Mouse (Mus musculus): ENCODE data around the gene Dab1. TPM values are rescaled to one million over a fixed set of nuclear protein-coding genes. Genes with fewer than 3 reads are reported as not detected.

Gene Dab1
- polyA plus RNA-seq, 1 experiment from 2014 or later = 0.30 TPM

GRCm38 (mm10) chr4:104120108-104120507 lies 500.9 kb downstream of the Dab1 start:
- ATAC-seq (ENCODE audit: low read depth) (no peak), DNase-seq (no peak)
- no peaks in the 10 kb centered on the region for H3K9me3 ChIP-seq (replicated peaks)
- H3K4me3 ChIP-seq (replicated peaks) = no peak overlapping the region
- no peak overlapping the region for H3K9ac ChIP-seq
- no peaks in the 10 kb centered on the region for H3K27me3 ChIP-seq
- WGBS (ENCODE audit: insufficient replicate concordance) = 55% methylated on average over 4 of the region's 4 CpGs
- H3K4me2 ChIP-seq = no peak overlapping the region
- no peaks in the 10 kb centered on the region for H3K4me1 ChIP-seq (replicated peaks)
- H3K36me3 ChIP-seq = no peaks in the 10 kb centered on the region
- H3K27ac ChIP-seq = no peak overlapping the region

- no peak overlapping the region for H3K27ac ChIP-seq
- ATAC-seq (ENCODE audit: low read depth) = no peak
- no peak overlapping the region for H3K9ac ChIP-seq
- H3K36me3 ChIP-seq = no peaks in the 10 kb centered on the region
- WGBS (ENCODE audit: insufficient replicate concordance) = 62% methylated on average over 5 of the region's 5 CpGs
- no peaks in the 10 kb centered on the region for H3K4me1 ChIP-seq (replicated peaks)
- no peak for DNase-seq
- no peak overlapping the region for H3K4me2 ChIP-seq
- no peaks in the 10 kb centered on the region for H3K27me3 ChIP-seq
- no peak overlapping the region for H3K4me3 ChIP-seq (replicated peaks)
- no peaks in the 10 kb centered on the region for H3K9me3 ChIP-seq (replicated peaks)
Measured at GRCm38 (mm10) chr4:104121959-104122358, 502.8 kb downstream of the Dab1 start.

GRCm38 (mm10) chr4:104122364-104122763 lies 503.2 kb downstream of the Dab1 start:
- Histone ChIP-seq H3K27ac (no peak overlapping the region), H3K9ac (no peak overlapping the region), H3K27me3 (no peaks in the 10 kb centered on the region), H3K4me1 (replicated peaks) (no peaks in the 10 kb centered on the region), H3K4me3 (replicated peaks) (no peak overlapping the region), H3K9me3 (replicated peaks) (no peaks in the 10 kb centered on the region), H3K4me2 (no peak overlapping the region), H3K36me3 (no peaks in the 10 kb centered on the region)
- WGBS (ENCODE audit: insufficient replicate concordance) = 19% methylated on average over 1 of the region's 1 CpGs
- ATAC-seq (ENCODE audit: low read depth) (no peak), DNase-seq (no peak)

GRCm38 (mm10) chr4:104153637-104154036 lies 534.5 kb downstream of the Dab1 start:
- DNase-seq = no peak
- Histone ChIP-seq H3K4me3 (replicated peaks) (no peak overlapping the region), H3K36me3 (no peaks in the 10 kb centered on the region), H3K9ac (no peak overlapping the region), H3K27ac (no peak overlapping the region), H3K9me3 (replicated peaks) (no peaks in the 10 kb centered on the region), H3K27me3 (no peaks in the 10 kb centered on the region), H3K4me1 (replicated peaks) (no peaks in the 10 kb centered on the region), H3K4me2 (no peak overlapping the region)
- ATAC-seq (ENCODE audit: low read depth) = no peak

GRCm38 (mm10) chr4:104178067-104178466 lies 558.9 kb downstream of the Dab1 start:
- no peak overlapping the region for H3K27ac ChIP-seq
- DNase-seq (no peak), ATAC-seq (ENCODE audit: low read depth) (no peak)
- no peak overlapping the region for H3K4me3 ChIP-seq (replicated peaks)
- no peak overlapping the region for H3K4me2 ChIP-seq
- 78% methylated on average over 3 of the region's 3 CpGs for WGBS (ENCODE audit: insufficient replicate concordance)
- no peaks in the 10 kb centered on the region for H3K27me3 ChIP-seq
- no peaks in the 10 kb centered on the region for H3K36me3 ChIP-seq
- H3K9ac ChIP-seq = no peak overlapping the region
- no peaks in the 10 kb centered on the region for H3K9me3 ChIP-seq (replicated peaks)
- no peaks in the 10 kb centered on the region for H3K4me1 ChIP-seq (replicated peaks)

GRCm38 (mm10) chr4:104186311-104186710 lies 567.2 kb downstream of the Dab1 start:
- DNase-seq = no peak
- no peaks in the 10 kb centered on the region for H3K27me3 ChIP-seq
- H3K9me3 ChIP-seq (replicated peaks) = no peaks in the 10 kb centered on the region
- H3K36me3 ChIP-seq = no peaks in the 10 kb centered on the region
- WGBS (ENCODE audit: insufficient replicate concordance) = 74% methylated on average over 4 of the region's 4 CpGs
- H3K4me3 ChIP-seq (replicated peaks) = no peak overlapping the region
- H3K4me2 ChIP-seq = no peak overlapping the region
- H3K27ac ChIP-seq = no peak overlapping the region
- H3K4me1 ChIP-seq (replicated peaks) = no peaks in the 10 kb centered on the region
- no peak for ATAC-seq (ENCODE audit: low read depth)
- H3K9ac ChIP-seq = no peak overlapping the region

GRCm38 (mm10) chr4:104198635-104199034 lies 579.5 kb downstream of the Dab1 start:
- H3K4me2 ChIP-seq = no peak overlapping the region
- H3K9ac ChIP-seq = no peak overlapping the region
- no peak for DNase-seq
- no peaks in the 10 kb centered on the region for H3K27me3 ChIP-seq
- H3K4me3 ChIP-seq (replicated peaks) = no peak overlapping the region
- H3K36me3 ChIP-seq = no peaks in the 10 kb centered on the region
- H3K9me3 ChIP-seq (replicated peaks) = no peaks in the 10 kb centered on the region
- whole genome bisulfite sequencing (ENCODE audit: insufficient replicate concordance) = 78% methylated on average over 8 of the region's 8 CpGs
- ATAC-seq (ENCODE audit: low read depth) = no peak
- no peaks in the 10 kb centered on the region for H3K4me1 ChIP-seq (replicated peaks)
- H3K27ac ChIP-seq = no peak overlapping the region

GRCm38 (mm10) chr4:104201686-104202085 lies 582.5 kb downstream of the Dab1 start:
- Histone ChIP-seq H3K4me3 (replicated peaks) (no peak overlapping the region), H3K4me1 (replicated peaks) (no peaks in the 10 kb centered on the region), H3K9ac (no peak overlapping the region), H3K27me3 (no peaks in the 10 kb centered on the region), H3K4me2 (no peak overlapping the region), H3K36me3 (no peaks in the 10 kb centered on the region), H3K9me3 (replicated peaks) (no peaks in the 10 kb centered on the region), H3K27ac (no peak overlapping the region)
- WGBS (ENCODE audit: insufficient replicate concordance) = 50% methylated on average over 5 of the region's 5 CpGs
- no peak for ATAC-seq (ENCODE audit: low read depth)
- no peak for DNase-seq

GRCm38 (mm10) chr4:104204047-104204446 lies 584.9 kb downstream of the Dab1 start:
- H3K4me1 ChIP-seq (replicated peaks) = no peaks in the 10 kb centered on the region
- H3K4me2 ChIP-seq = no peak overlapping the region
- H3K27ac ChIP-seq = no peak overlapping the region
- DNase-seq (no peak), ATAC-seq (ENCODE audit: low read depth) (no peak)
- WGBS (ENCODE audit: insufficient replicate concordance) = 51% methylated on average over 6 of the region's 6 CpGs
- H3K27me3 ChIP-seq = no peaks in the 10 kb centered on the region
- no peak overlapping the region for H3K9ac ChIP-seq
- no peak overlapping the region for H3K4me3 ChIP-seq (replicated peaks)
- no peaks in the 10 kb centered on the region for H3K36me3 ChIP-seq
- H3K9me3 ChIP-seq (replicated peaks) = no peaks in the 10 kb centered on the region

GRCm38 (mm10) chr4:104206639-104207038 lies 587.5 kb downstream of the Dab1 start:
- 60% methylated on average over 5 of the region's 5 CpGs for WGBS (ENCODE audit: insufficient replicate concordance)
- no peak for ATAC-seq (ENCODE audit: low read depth)
- Histone ChIP-seq H3K9me3 (replicated peaks) (no peaks in the 10 kb centered on the region), H3K27ac (no peak overlapping the region), H3K9ac (no peak overlapping the region), H3K4me1 (replicated peaks) (no peaks in the 10 kb centered on the region), H3K4me2 (no peak overlapping the region), H3K27me3 (no peaks in the 10 kb centered on the region), H3K36me3 (no peaks in the 10 kb centered on the region), H3K4me3 (replicated peaks) (no peak overlapping the region)
- no peak for DNase-seq

- Histone ChIP-seq H3K27me3 (no peaks in the 10 kb centered on the region), H3K9me3 (replicated peaks) (no peaks in the 10 kb centered on the region), H3K27ac (no peak overlapping the region), H3K4me3 (replicated peaks) (no peak overlapping the region), H3K9ac (no peak overlapping the region), H3K4me1 (replicated peaks) (no peaks in the 10 kb centered on the region), H3K36me3 (no peaks in the 10 kb centered on the region), H3K4me2 (no peak overlapping the region)
- no peak for DNase-seq
- ATAC-seq (ENCODE audit: low read depth) = no peak
- 26% methylated on average over 2 of the region's 2 CpGs for WGBS (ENCODE audit: insufficient replicate concordance)
Measured at GRCm38 (mm10) chr4:104209081-104209480, 589.9 kb downstream of the Dab1 start.

GRCm38 (mm10) chr4:104210796-104211195 lies 591.6 kb downstream of the Dab1 start:
- 41% methylated on average over 1 of the region's 1 CpGs for WGBS (ENCODE audit: insufficient replicate concordance)
- no peak overlapping the region for H3K4me2 ChIP-seq
- H3K27me3 ChIP-seq = no peaks in the 10 kb centered on the region
- no peak overlapping the region for H3K9ac ChIP-seq
- no peak overlapping the region for H3K27ac ChIP-seq
- no peak overlapping the region for H3K4me3 ChIP-seq (replicated peaks)
- no peaks in the 10 kb centered on the region for H3K36me3 ChIP-seq
- no peak for DNase-seq
- no peaks in the 10 kb centered on the region for H3K4me1 ChIP-seq (replicated peaks)
- H3K9me3 ChIP-seq (replicated peaks) = no peaks in the 10 kb centered on the region
- ATAC-seq (ENCODE audit: low read depth) = no peak

All from liver, embryonic 13.5 days (tissue).